ENCODE assay signal across 8 mouse cellular contexts in the genomic region with DNA sequence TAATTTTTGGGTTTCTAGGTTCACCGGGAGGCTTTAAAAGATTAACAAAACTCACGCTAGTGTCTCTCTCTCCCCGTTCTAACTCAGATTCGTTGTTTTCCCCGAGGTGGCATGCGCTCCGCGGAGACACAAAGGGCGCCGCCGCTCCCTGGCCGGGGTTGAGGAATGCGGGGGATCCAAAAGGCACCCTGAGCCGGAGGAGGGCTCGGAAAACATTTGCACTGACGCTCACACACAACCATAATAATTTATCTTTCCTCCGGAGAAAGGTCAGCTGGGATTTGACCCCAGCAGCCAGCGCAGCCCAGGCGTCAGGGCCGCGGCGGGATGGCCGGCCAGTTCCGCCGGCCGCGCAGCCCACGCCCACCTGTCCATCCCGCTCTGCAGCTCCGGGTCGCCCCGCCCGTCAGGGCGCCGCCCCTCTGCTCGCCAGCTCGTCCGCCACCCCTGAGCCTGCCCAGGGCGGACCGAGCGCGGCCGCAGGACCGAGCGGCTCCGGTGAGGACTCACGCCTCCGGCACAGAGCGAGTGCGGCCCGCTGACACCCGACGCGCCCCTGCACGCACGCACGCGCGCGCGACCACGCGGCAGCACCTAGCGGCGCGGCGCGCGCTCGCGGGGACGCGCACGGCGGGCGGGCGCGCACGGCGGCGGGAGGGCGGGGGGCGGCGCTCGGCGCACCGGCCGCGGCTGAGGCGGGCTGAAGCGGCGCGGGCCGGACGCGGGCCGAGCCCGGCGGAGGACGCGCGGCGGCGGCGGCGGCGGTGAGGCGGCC. TPM values are rescaled to one million over a fixed set of nuclear protein-coding genes. Genes with fewer than 3 reads are reported as not detected.
DNase-seq lines count a peak whose midpoint lies in the region; ATAC-seq and TF ChIP-seq lines count a peak whose summit lies in the region.

Afdn (plus strand) TSS at position 687 of the 775 bp plus-strand sequence.

- peak within 1 kb of the TSS; percentile 94 for H3K4me3 ChIP-seq in hindbrain, embryonic 16.5 days (ENCODE audit: low read length)
- peak within 1 kb of the TSS; percentile 98 for H3K4me3 ChIP-seq in left cerebral cortex, adult 2 months
- H3K4me3 ChIP-seq in macrophage (ENCODE audit: inconsistent target): peak within 1 kb of the TSS; percentile 29

- peaks cover 20% of the 10 kb centered on the region for H3K4me1 ChIP-seq in hindbrain, embryonic 16.5 days (ENCODE audit: control insufficient read depth, insufficient read depth, low read depth, low read length)

- H3K79me2 ChIP-seq in macrophage (ENCODE audit: inconsistent target): peaks cover 14% of the 10 kb centered on the region

- peak; percentile 31 for DNase-seq in T-cell, adult 2 months (ENCODE audit: low spot score)
- peak; percentile 89 to 91 for DNase-seq in cerebellum, postnatal 14 days
- DNase-seq in gastrocnemius, adult 8-10 months (ENCODE audit: low spot score in 2 of 2): peak; percentile 62 to 81
- DNase-seq in left cerebral cortex, adult 2 months (ENCODE audit: extremely low spot score in 1 of 2, low spot score in 2 of 2): peak; percentile 82 to 84
- peak; percentile 79 for DNase-seq in retina, postnatal 7 days (ENCODE audit: low read depth, low spot score)
- no peak for DNase-seq in c-Kit-positive CD71-positive TER-119-positive erythroid progenitor cells, embryonic 14.5 days (ENCODE audit: low spot score)

- H3K27ac ChIP-seq in hindbrain, embryonic 16.5 days (ENCODE audit: low read depth, low read length): peak within 1 kb of the TSS; percentile 96
- H3K27ac ChIP-seq in left cerebral cortex, adult 2 months: peak within 1 kb of the TSS; percentile 91
- no peak within 1 kb of the TSS for H3K27ac ChIP-seq in macrophage

- no peaks in the 10 kb centered on the region for H3K9me3 ChIP-seq in hindbrain, embryonic 16.5 days (ENCODE audit: control insufficient read depth, low read length)

- H3K36me3 ChIP-seq in hindbrain, embryonic 16.5 days (ENCODE audit: control insufficient read depth, insufficient read depth, low read length): no peaks in the 10 kb centered on the region
- no peaks in the 10 kb centered on the region for H3K36me3 ChIP-seq in macrophage (ENCODE audit: inconsistent target)

- H3K9ac ChIP-seq in hindbrain, embryonic 16.5 days (ENCODE audit: low read depth, low read length): peak within 1 kb of the TSS; percentile 97

- intact Hi-C loops in left cerebral cortex, adult 2 months (cut with DNase I): loop anchor here (2.0 to 5.0 kb wide), 2 partner anchors 193 to 287 kb away; no protein-coding TSS in a partner anchor

- ATAC-seq in hindbrain, embryonic 16.5 days: peak; percentile 90

- no peaks in the 10 kb centered on the region for H3K27me3 ChIP-seq in hindbrain, embryonic 16.5 days (replicated peaks; ENCODE audit: control insufficient read depth, insufficient read depth, low read length)

- H3K4me2 ChIP-seq in hindbrain, embryonic 16.5 days (ENCODE audit: low read length): peak within 1 kb of the TSS; percentile 86

- no peak for TF ChIP-seq CTCF in left cerebral cortex, adult 2 months (IDR thresholded peaks at IDR 0.05)

- under 1% methylated on average over 60 of the region's 108 CpGs for WGBS in hindbrain, embryonic 16.5 days
- under 1% methylated on average over 82 of the region's 108 CpGs for WGBS in macrophage (ENCODE audit: missing documents)

RNA-seq across cellular contexts. Expression of gene Afdn, which starts in this region (rescaled TPM):
- 10 to 100 TPM; 20.0 to 46.7 (median 32.8) TPM for total RNA-seq in gastrocnemius, adult 8-10 months (2022)
- polyA plus RNA-seq in hindbrain, embryonic 16.5 days (2015; fragmentation: Nextera tagmentation; extraction: Ambion mirVana): 78.5 and 92.3 TPM in 2 replicates
- 100 to 1,000 TPM; 127 to 134 TPM for total RNA-seq in left cerebral cortex, adult 2 months (2021)
- 10 to 100 TPM; 21.7 to 89.4 (median 62.3) TPM for total RNA-seq in macrophage (2018; cell fraction: chromatin; rRNA removed)
- 10 to 100 TPM in 25 of 26 experiments, 1 to 10 TPM in 1; 8.2 to 19.4 (median 14.6) TPM for total RNA-seq in macrophage (2018; cell fraction: cytosol; rRNA removed)
- 10 to 100 TPM; 15.5 to 60.6 (median 30.1) TPM for total RNA-seq in macrophage (2018; cell fraction: nucleus; rRNA removed)
- 6.6 to 17.4 TPM (median 10.4 TPM) in 3 replicates for polyA plus RNA-seq in macrophage (2018)

Comparison
In these comparisons a context has a peak if more than half of its experiments do, and no peak if none do; other contexts are left out.
1. H3K4me3 ChIP-seq: peak in every context shown above with its lines; median percentile 98 in left cerebral cortex, adult 2 months; 94 in hindbrain, embryonic 16.5 days; 29 in macrophage.